In genomic region chr7:126949403-126949792, GRCm38 (mm10) we compare ENCODE assay signal across 9 mouse cellular contexts. TPM values are rescaled to one million over a fixed set of nuclear protein-coding genes. Genes with fewer than 3 reads are reported as not detected.
DNase-seq lines count a peak whose midpoint lies in the region; ATAC-seq and TF ChIP-seq lines count a peak whose summit lies in the region.
"Had no signal": no experiment of that assay in that cellular context is flagged by ENCODE, and none has a peak within 500 bp of the region (broad histone marks: within the 10 kb centered on the region; RNA-seq: fewer than 3 reads in every experiment).

TSS of gene Asphd1 (minus strand) at chr7:126949582.

- H3K4me2 ChIP-seq in heart, postnatal 0 days (ENCODE audit: low read depth, low read length) = peak within 1 kb of the TSS; percentile 87

- 2% methylated on average over 21 of the region's 21 CpGs for whole genome bisulfite sequencing in kidney, adult 2 months
- WGBS in heart, postnatal 0 days = under 1% methylated on average over 18 of the region's 21 CpGs
- under 1% methylated on average over 21 of the region's 21 CpGs for WGBS in limb, embryonic 10.5 days

- no peak for TF ChIP-seq EP300 in heart, postnatal 0 days (IDR thresholded peaks at IDR 0.05; ENCODE audit: low read depth)

- H3K27me3 ChIP-seq in kidney, adult 2 months (replicated peaks; ENCODE audit: control insufficient read depth, insufficient read depth, low read length) = no peaks in the 10 kb centered on the region
- peaks cover 26% of the 10 kb centered on the region for H3K27me3 ChIP-seq in heart, postnatal 0 days (ENCODE audit: control insufficient read depth, insufficient read depth, low read length)
- H3K27me3 ChIP-seq in limb, embryonic 10.5 days (ENCODE audit: low read depth, poor library complexity, severe bottlenecking) = peaks cover 60% of the 10 kb centered on the region

- peaks cover 3% of the 10 kb centered on the region; the same call in 1 of the 2 replicates for H3K4me1 ChIP-seq in kidney, adult 2 months (ENCODE audit: control insufficient read depth, insufficient read depth, low read length)
- peaks cover 15% of the 10 kb centered on the region for H3K4me1 ChIP-seq in heart, postnatal 0 days (ENCODE audit: control insufficient read depth, insufficient read depth)
- H3K4me1 ChIP-seq in limb, embryonic 10.5 days = peaks cover 27% of the 10 kb centered on the region

- DNase-seq in kidney, adult 2 months = no peak
- DNase-seq in kidney, postnatal 36 days = no peak
- peak; percentile 46 for DNase-seq in brain, embryonic 18.5 days (ENCODE audit: low read depth, low spot score)
- DNase-seq in heart, postnatal 0 days (ENCODE audit: low spot score) = no peak
- no peak for DNase-seq in limb, embryonic 10.5 days (ENCODE audit: low spot score)
- DNase-seq in right cerebral cortex, postnatal 10 days (ENCODE audit: low spot score in 2 of 2) = peak; percentile 89 to 93
- DNase-seq in adrenal gland, postnatal 14 days = no peak
- DNase-seq in spleen, adult 12 weeks (ENCODE audit: low spot score) = no peak

- H3K27ac ChIP-seq in kidney, adult 2 months (ENCODE audit: insufficient read depth, low read depth, low read length) = no peak within 1 kb of the TSS
- H3K27ac ChIP-seq in heart, postnatal 0 days (ENCODE audit: low read depth) = no peak within 1 kb of the TSS
- H3K27ac ChIP-seq in limb, embryonic 10.5 days = no peak within 1 kb of the TSS

- H3K36me3 ChIP-seq in kidney, adult 2 months (ENCODE audit: control insufficient read depth, insufficient read depth, low read length) = no peaks in the 10 kb centered on the region
- peaks cover 9% of the 10 kb centered on the region; the same call in 1 of the 2 replicates for H3K36me3 ChIP-seq in heart, postnatal 0 days (replicated peaks; ENCODE audit: control insufficient read depth, insufficient read depth, low read length)
- H3K36me3 ChIP-seq in limb, embryonic 10.5 days = peaks cover 10% of the 10 kb centered on the region

- no peak for TF ChIP-seq CTCF in kidney, adult 2 months (conservative IDR thresholded peaks at IDR 0.05; ENCODE audit: insufficient read depth, insufficient read length, low read depth, low read length)
- no peak for TF ChIP-seq CTCF in heart, postnatal 0 days (IDR thresholded peaks at IDR 0.05; ENCODE audit: low read depth)

- ATAC-seq in heart, postnatal 0 days (ENCODE audit: insufficient read depth, low read depth) = peak; percentile 35; the same call in 1 of the 2 replicates

- no peak for TF ChIP-seq POLR2A in kidney, adult 2 months (IDR thresholded peaks at IDR 0.05; ENCODE audit: low read depth, low read length)

- peak within 1 kb of the TSS; percentile 41 for H3K4me3 ChIP-seq in kidney, adult 2 months (ENCODE audit: insufficient read depth, low read depth, low read length)
- H3K4me3 ChIP-seq in heart, postnatal 0 days (ENCODE audit: low read depth, low read length) = peak within 1 kb of the TSS; percentile 49
- H3K4me3 ChIP-seq in limb, embryonic 10.5 days = peak within 1 kb of the TSS; percentile 59

- no peak within 1 kb of the TSS for H3K9ac ChIP-seq in heart, postnatal 0 days (replicated peaks; ENCODE audit: low read depth, low read length)

- H3K9me3 ChIP-seq in heart, postnatal 0 days (replicated peaks; ENCODE audit: control insufficient read depth, low read length) = no peaks in the 10 kb centered on the region
- H3K9me3 ChIP-seq in limb, embryonic 10.5 days (replicated peaks) = no peaks in the 10 kb centered on the region

RNA-seq across cellular contexts. Expression of gene Asphd1, which starts in this region (rescaled TPM):
- polyA plus RNA-seq in kidney, adult 2 months (2012; rRNA removed) = 0.19 TPM in 1 of 2 replicates, not detected in the other
- total RNA-seq in heart, postnatal 0 days (2014; rRNA removed; ENCODE audit: low replicate concordance) = 0.23 TPM in 1 of 2 replicates, not detected in the other
- not detected in 2 replicates for polyA plus RNA-seq in heart, postnatal 0 days (2015; fragmentation: Nextera tagmentation; extraction: Ambion mirVana)
- 0.11 TPM in 1 of 2 replicates, not detected in the other for polyA plus RNA-seq in limb, embryonic 10.5 days (2016; fragmentation: Nextera tagmentation; extraction: Ambion mirVana)
- total RNA-seq in adrenal gland, postnatal 14 days (2021) = 1.7 and 2.2 TPM in 2 replicates
- total RNA-seq: neutrophil, adult 5-6 weeks had no signal

Comparison
In these comparisons a context has a peak if more than half of its experiments do, and no peak if none do; other contexts are left out.
1. Peak in ATAC-seq, H3K4me3 ChIP-seq and H3K4me2 ChIP-seq in heart, postnatal 0 days; RNA of the gene not detected or under 1 TPM.
2. DNase-seq: peak in brain, embryonic 18.5 days (single experiment) and right cerebral cortex, postnatal 10 days (2 of 2); none in kidney, adult 2 months (single experiment), kidney, postnatal 36 days (0 of 2), heart, postnatal 0 days (single experiment), limb, embryonic 10.5 days (single experiment), adrenal gland, postnatal 14 days (single experiment) and spleen, adult 12 weeks (single experiment).
3. Peak in every context shown above with its lines, with median percentiles within 50 percentile points of each other: H3K4me3 ChIP-seq.